Mouse (Mus musculus): ENCODE results near the gene Leng9.

- TF ChIP-seq CHD2 (IDR thresholded peaks at IDR 0.05; ENCODE audit: low read length): no peak
- TF ChIP-seq POLR2A (IDR thresholded peaks at IDR 0.05; ENCODE audit: control insufficient read depth in 1 of 2, insufficient read depth in 1 of 2, low read depth in 1 of 2, low read length in 2 of 2, poor library complexity in 1 of 2): no peak
- no peak for TF ChIP-seq RCOR1 (IDR thresholded peaks at IDR 0.05; ENCODE audit: low read depth, low read length)
- no peak for TF ChIP-seq MAFK (IDR thresholded peaks at IDR 0.05; ENCODE audit: borderline replicate concordance, low read depth, low read length)
- TF ChIP-seq NRF1 (IDR thresholded peaks at IDR 0.05; ENCODE audit: insufficient read depth, low read depth, low read length, poor library complexity, severe bottlenecking): no peak
Measured at GRCm38 (mm10) chr7:4147836-4148235, 2.3 kb downstream of the Leng9 start.

All from MEL (cell line).